Mouse (Mus musculus) embryonic facial prominence, embryonic 15.5 days (tissue): ENCODE data around the gene Prdm9. TPM values are rescaled to one million over a fixed set of nuclear protein-coding genes. Genes with fewer than 3 reads are reported as not detected.

Experiments
- polyA plus RNA-seq: library from polyadenylated mRNA; unstranded; fragments of >200 nt; fragmentation: Nextera tagmentation; extraction: Ambion mirVana; gene quantifications from 2 replicates; pipeline ENCODE4 v1.2.1, GENCODE M21; 2015

Prdm9 gene
- polyA plus RNA-seq, 1 experiment from 2014 or later: 1.8 TPM

Other genes with a start within 250 kb of the Prdm9 start
- 10.3 and 11.4 TPM in 2 replicates for gene Dll1, start 187.5 kb downstream of the Prdm9 start, polyA plus RNA-seq
- 29.1 and 30.9 TPM in 2 replicates for gene Fam120b, start 168.2 kb downstream of the Prdm9 start, polyA plus RNA-seq
- gene Psmb1, start 64.6 kb downstream of the Prdm9 start, polyA plus RNA-seq: 235 and 236 TPM in 2 replicates
- 44.7 and 52.5 TPM in 2 replicates for gene Tbp, start 64.5 kb downstream of the Prdm9 start, polyA plus RNA-seq
- gene Pdcd2, start 37.1 kb downstream of the Prdm9 start, polyA plus RNA-seq: 43.1 and 44.9 TPM in 2 replicates
- 27.2 and 29.1 TPM in 2 replicates for gene Chd1, start 140.6 kb upstream of the Prdm9 start, polyA plus RNA-seq